Mouse (Mus musculus) cerebellum, adult 8-10 months (tissue): ENCODE data around the gene Setd1b.
"Not testable (repeated sequence)": the region's sequence is repeated elsewhere in the genome, so short reads cannot be mapped to it uniquely, and the experiment has no call there.

ENCODE experiments used
- DNase-seq: peaks from one replicate; pipeline ENCODE4 v3.0.0; 2022

The Setd1b gene

GRCm38 (mm10) chr5:123166437-123166836 lies 24.4 kb downstream of the Setd1b start:
- DNase-seq, result no peak

DNA sequence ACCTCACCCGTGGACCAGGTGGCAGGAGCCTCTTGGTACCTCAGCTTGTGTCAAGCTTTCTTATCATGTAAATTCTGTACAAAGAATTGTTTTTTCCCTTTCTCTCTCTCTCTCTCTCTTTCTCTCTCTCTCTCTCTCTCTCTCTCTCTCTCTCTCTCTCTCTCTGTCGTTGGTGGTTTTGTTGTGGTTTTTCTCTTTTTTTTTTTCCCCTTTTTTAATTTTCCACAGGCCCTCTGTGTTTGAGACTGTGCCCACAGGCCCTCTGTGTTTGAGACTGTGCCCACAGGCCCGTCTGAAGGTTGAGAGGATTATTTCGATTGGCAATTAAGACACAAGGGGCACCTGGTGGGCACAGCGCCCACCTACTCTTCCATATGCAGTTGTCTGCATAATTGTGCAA lies 25.6 kb downstream of the Setd1b start:
- DNase-seq, result no peak

DNA sequence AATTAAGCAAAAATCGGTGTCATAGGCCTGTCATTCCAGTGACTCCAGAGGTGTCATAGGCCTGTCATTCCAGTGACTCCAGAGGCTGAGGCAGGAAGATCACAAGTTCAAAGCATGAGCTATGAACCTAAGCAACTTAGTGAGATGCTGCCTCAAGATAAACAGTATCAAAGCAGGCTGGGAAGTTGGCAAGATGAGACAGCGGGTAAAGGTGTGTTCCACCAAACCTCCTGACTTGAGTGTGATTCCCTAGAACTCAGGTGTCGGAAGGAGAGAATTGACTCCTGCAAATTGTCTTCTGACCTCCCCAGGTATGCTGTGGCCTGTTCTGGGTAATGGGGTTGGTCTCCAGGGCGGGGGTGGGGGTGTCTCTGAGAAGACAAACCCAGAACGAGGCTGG lies 27.3 kb downstream of the Setd1b start, which contains the start of gene Psmd9:
Gene Psmd9 (plus strand): TSS at position 130 of the 400 bp plus-strand sequence.
- DNase-seq, result no peak

- no peak for DNase-seq
Observed at GRCm38 (mm10) chr5:123170365-123170764, 28.4 kb downstream of the Setd1b start.

- peak; percentile 75 for DNase-seq
Observed at GRCm38 (mm10) chr5:123171646-123172350, 29.8 kb downstream of the Setd1b start.

- no peak for DNase-seq
Observed at GRCm38 (mm10) chr5:123178792-123179191, 36.8 kb downstream of the Setd1b start.

- no peak for DNase-seq
Observed at GRCm38 (mm10) chr5:123180390-123180789, 38.4 kb downstream of the Setd1b start.

- DNase-seq, result no peak
Observed at GRCm38 (mm10) chr5:123181536-123181935, 39.5 kb downstream of the Setd1b start.

- DNase-seq, result no peak
Observed at GRCm38 (mm10) chr5:123182651-123183050, 40.7 kb downstream of the Setd1b start, which contains the start of gene Hpd. Hpd (minus strand) TSS chr5:123182727.

- DNase-seq, result no peak
Observed at GRCm38 (mm10) chr5:123185966-123186365, 44.0 kb downstream of the Setd1b start.

DNA sequence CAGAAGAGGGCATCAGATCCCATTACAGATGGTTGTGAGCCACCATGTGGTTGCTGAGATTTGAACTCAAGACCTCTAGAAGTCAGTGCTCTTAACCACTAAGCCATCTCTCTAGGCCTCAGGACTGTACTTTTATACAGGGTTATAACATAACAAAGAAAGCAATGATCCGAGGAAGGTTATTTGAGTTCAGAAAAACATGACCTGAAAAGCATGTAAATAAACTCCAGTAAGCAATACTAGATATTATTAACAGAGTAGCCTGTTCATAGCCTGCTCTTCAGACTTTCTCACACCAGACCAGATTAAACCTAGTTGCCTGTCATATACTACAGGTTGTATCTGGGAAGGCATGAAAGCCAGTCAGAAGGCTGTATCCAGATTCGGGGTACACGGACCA lies 45.3 kb downstream of the Setd1b start:
- DNase-seq, result no peak

GRCm38 (mm10) chr5:123190912-123191311 lies 48.9 kb downstream of the Setd1b start:
- DNase-seq, result no peak

GRCm38 (mm10) chr5:123191427-123191826 lies 49.4 kb downstream of the Setd1b start:
- no peak for DNase-seq

GRCm38 (mm10) chr5:123192606-123193150 lies 50.7 kb downstream of the Setd1b start:
- DNase-seq, result no peak

DNA sequence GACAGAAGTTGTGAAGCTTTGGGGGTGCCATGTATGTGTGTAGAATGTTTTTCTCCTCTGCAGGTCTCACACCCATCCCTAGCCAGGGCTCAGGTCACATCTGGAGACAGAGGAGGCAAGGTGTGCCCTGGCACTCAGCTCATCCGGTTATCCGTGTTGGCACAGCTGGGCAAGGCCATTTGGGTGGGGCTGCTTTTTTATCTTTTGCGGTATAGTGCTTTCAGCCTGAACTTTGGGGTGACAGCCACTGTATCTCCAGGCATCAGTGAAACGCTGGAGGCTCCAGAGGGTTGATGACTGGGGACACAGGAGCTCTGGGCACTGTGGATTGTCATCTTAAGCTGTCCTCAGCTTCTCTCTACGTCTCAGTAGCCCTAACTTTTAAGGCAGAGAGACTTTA lies 51.4 kb downstream of the Setd1b start:
- DNase-seq, result no peak

- no peak for DNase-seq
Observed at GRCm38 (mm10) chr5:123194856-123195255, 52.9 kb downstream of the Setd1b start.

DNA sequence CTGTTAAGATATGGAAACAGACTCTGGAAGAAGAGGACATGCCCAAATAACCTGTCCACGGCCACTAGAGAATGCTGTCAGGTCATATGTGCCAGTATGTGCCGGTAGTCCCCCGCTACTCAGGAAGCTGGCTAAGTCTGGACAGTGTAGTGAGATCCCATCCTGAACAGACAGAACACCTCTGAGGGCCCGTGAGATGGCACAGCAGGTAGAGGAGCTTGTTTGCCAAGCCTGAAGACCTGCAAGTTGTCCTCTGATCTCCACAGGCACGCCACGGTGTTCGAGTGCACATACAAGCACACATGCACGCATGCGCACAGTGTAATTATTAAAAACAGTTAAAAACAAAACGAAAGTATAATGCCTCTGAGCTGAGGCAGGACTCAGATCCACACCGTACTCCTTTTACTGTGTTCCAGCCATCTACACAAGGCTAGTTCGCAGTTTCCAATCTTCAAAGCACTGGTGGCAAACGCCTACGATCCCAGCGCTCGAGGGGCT lies 53.6 kb downstream of the Setd1b start:
- DNase-seq, result no peak

- DNase-seq, result no peak
Observed at GRCm38 (mm10) chr5:123196746-123197145, 54.8 kb downstream of the Setd1b start.

- no peak for DNase-seq
Observed at GRCm38 (mm10) chr5:123198523-123198922, 56.5 kb downstream of the Setd1b start.

DNA sequence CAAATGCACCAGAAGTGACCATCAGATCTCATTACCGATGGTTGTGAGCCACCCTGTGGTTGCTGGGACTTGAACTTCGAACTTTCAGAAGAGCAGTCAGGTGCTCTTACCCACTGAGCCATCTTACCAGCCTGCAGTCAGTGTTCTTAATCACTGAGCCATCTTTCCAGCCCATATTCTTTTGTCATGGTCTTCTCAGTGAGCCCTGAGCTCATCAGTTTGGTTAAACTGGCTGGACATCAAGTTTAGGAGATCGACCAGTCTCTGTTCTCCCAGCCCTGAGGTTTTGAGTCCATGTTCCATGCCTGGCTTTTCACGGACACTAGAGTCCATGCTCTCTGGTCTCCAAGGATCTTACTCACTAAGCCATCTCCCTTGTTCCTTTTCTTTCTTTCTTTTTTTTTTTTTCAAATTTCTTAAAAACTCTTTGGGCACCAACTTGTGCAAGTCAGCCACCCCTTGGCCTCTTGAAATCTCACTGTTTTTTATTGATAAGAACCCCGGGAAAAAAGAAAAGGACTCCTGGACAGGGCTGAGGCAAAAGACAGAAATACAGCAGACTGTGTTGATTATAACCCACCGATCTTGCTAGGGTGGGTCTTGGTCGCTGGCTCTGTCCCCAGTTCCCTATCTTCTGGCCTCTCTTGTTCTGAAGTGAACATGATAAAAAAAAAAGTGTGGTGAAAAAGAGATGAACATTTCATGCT lies 59.0 kb downstream of the Setd1b start:
- DNase-seq, result not testable (repeated sequence)

DNA sequence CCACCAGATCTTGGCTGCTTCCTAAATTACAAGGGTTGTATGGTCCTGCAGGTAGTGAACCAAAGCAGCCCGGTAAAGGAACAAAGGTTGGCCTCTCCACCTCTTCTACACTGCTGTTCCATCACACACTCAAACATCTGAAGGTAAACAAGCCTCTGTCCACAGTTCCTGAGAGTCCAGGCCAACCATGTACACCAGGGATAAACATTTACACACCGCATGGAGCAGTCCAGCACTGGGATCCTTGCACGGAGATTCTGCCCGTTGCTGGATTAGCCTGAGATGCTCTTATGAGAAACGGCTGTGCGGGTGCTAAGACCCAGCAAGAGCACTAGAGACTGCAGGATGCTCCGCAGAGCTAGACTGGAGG lies 59.5 kb downstream of the Setd1b start:
- DNase-seq, result no peak

DNA sequence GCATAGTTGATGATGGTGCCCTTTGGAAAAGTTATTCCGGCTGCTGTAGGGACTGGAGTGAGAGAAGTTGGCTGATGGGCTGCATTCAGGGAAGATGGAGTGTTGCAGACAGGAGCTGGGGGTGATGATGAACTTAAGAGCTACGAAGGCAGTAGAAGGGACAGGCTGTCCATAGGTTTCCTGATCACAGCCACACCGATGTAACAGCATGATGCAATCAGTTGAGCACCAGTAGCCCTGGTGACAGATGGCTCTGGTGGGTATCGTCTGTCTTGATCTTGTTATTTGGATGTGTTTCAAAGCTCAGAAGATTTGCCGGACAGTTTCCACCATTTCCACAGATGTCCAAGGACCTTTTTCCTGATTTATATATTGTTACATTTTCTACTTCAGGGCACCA lies 60.0 kb downstream of the Setd1b start:
- DNase-seq, result no peak

GRCm38 (mm10) chr5:123202771-123203170 lies 60.8 kb downstream of the Setd1b start:
- DNase-seq, result not testable (repeated sequence)

DNA sequence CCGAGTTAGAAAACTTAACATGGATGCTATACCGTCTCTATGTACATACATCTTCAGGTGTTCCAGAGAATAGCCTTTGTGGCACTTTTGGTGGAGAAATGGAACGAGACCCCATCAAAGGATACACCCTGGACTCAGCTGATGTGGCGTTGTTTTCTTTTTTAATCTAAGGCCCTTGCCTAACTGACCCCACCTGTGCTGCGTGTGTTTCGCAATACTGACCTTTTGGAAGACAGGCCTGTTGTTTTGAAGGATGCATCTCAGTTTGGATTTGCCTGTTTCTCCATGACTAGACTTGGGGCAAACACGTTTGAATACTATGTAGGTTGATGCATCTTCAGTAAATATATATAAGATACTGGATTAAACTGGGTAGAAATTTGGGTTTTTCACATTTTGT lies 61.6 kb downstream of the Setd1b start:
- DNase-seq, result not testable (repeated sequence)
